Mouse (Mus musculus) embryonic stem cell, embryonic (primary cell): ENCODE results near the gene Soat2.

Source experiments
- CTCF ChIA-PET, 4 experiments: fragments of 300-600 bp in 2 of 4; fragments of 350-600 bp in 2 of 4; sonication (Branson Sonifier 250); formaldehyde crosslinking; loops; one replicate each; lab custom pipeline; 2022; ENCODE audit warnings: inconsistent platforms in 2 of 4; lab: Charles Lee
- POLR2A ChIA-PET, 4 experiments: fragments of 300-600 bp in 2 of 4; fragments of 350-600 bp in 2 of 4; sonication (Branson Sonifier 250); formaldehyde crosslinking; loops; one replicate each; lab custom pipeline; 2022; ENCODE audit warnings: antibody characterized with exemption in 4 of 4, inconsistent platforms in 1 of 4; lab: Charles Lee

The Soat2 gene

GRCm38 (mm10) chr15:102126303-102126702 is 24.0 kb upstream of the Soat2 start:
- POLR2A ChIA-PET = interaction anchor here in 1 of 4 experiments (1.0 to 1.9 kb wide), 4 partner anchors 9 to 17 kb away, joined by 3 to 9 read pairs (median 4); partner anchors contain the start of gene Spryd3
- CTCF ChIA-PET = interaction anchor here in 2 of 4 experiments (1.5 to 3.2 kb wide), 2 partner anchors 10 to 19 kb away, joined by 4 to 8 read pairs; partner anchors contain the start of gene Spryd3 (in 1 of the 2)

DNA sequence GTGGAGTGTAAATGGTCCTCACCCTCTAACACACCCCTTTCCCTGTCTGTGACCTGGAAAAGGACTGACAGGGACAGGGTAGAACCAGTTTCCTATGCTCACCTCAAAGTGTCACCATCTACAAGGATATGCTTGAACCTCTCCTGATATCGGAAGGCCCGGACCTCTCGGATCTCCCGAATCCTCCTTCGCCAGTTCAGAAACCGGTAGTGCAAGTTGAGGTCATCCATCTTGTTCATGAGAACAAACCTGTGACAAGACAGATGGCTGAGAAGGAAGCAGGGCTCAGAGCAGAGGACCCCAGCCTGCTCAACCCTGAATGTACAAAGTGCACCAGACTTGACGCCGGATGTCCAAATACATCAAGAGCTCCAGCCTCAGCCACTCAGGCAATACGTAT is 17.0 kb upstream of the Soat2 start:
- CTCF ChIA-PET = interaction anchor here in 1 of 4 experiments (1.0 kb wide), 1 partner anchor 24 kb away, joined by 3 read pairs; no protein-coding TSS in a partner anchor

DNA sequence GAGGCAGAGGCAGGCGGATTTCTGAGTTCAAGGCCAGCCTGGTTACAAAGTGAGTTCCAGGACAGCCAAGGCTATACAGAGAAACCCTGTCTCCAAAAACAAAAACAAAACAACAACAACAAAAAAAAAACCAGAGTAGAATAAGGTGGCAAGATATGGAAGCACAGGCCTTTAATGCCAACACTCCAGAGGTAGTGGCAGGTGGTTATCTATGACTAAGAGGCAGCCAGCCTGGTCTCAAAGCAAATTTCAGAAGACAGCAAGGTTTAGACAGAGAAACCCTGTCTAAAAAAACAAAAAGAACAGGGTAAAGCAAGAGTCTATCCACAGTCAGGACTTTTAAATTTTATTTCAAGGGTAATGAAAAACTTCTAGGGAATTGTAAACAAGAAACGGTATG is 15.6 kb upstream of the Soat2 start:
- ChIA-PET POLR2A (no interaction called here), CTCF (interaction anchor here in 1 of 4 experiments (1.2 kb wide), 1 partner anchor 27 kb away, joined by 4 read pairs; no protein-coding TSS in a partner anchor)

More for the DNA sequence above, 17.0 kb upstream of the Soat2 start:
- POLR2A ChIA-PET = interaction anchor here in 1 of 4 experiments (1.5 kb wide), 1 partner anchor 17 kb away, joined by 4 read pairs; the partner anchor contains the start of gene Soat2

GRCm38 (mm10) chr15:102135522-102136128 is 14.7 kb upstream of the Soat2 start:
- CTCF ChIA-PET = interaction anchor here (0.5 to 2.2 kb wide), 36 partner anchors 9 to 855 kb away, joined by 3 to 28 read pairs (median 3); partner anchors contain the start of gene Tns2 (in 1 of the 4)
- POLR2A ChIA-PET = interaction anchor here (0.5 to 2.6 kb wide), 77 partner anchors 9 to 535 kb away, joined by 3 to 17 read pairs (median 4); partner anchors contain the start of genes Eif4b (in 3 of the 4), Espl1 (in 2 of the 4), Pfdn5 (in 2 of the 4) and Soat2 (in 2 of the 4)

GRCm38 (mm10) chr15:102136129-102136758 is 14.1 kb upstream of the Soat2 start, which contains the start of gene Spryd3:
Gene Spryd3, minus strand, starts transcription at chr15:102136234.
- CTCF ChIA-PET = interaction anchor here (0.5 to 2.2 kb wide), 38 partner anchors 9 to 855 kb away, joined by 3 to 28 read pairs (median 3); partner anchors contain the start of gene Tns2 (in 1 of the 4)
- POLR2A ChIA-PET = interaction anchor here (0.5 to 2.6 kb wide), 88 partner anchors 9 to 734 kb away, joined by 3 to 17 read pairs (median 4); partner anchors contain the start of genes Soat2 (in 4 of the 4), Eif4b (in 3 of the 4), Espl1 (in 2 of the 4) and Pfdn5 (in 2 of the 4)

DNA sequence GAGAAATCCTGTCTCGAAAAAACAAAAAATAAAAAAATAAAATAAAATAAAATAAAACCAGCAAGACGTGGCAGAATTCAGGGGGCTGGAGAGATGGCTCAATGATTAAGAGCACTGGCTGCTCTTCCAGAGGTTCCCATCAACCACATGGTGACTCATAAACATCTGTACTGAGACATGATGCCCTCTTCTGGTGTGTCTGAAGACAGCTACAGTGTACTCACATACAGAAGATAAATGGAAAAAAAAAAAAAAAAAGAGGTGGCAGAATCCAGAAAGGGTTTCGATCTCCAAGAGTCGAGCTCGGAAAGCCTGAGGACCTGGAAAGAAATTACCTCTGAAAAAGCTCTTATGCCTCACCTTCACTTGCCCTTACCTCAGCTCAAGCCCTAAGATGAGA is 9.2 kb upstream of the Soat2 start:
- CTCF ChIA-PET = interaction anchor here in 2 of 4 experiments (0.6 to 1.4 kb wide), 3 partner anchors 32 to 62 kb away, joined by 3 to 4 read pairs (median 3); partner anchors contain the start of gene Zfp740 (in 1 of the 2)
- POLR2A ChIA-PET = interaction anchor here in 3 of 4 experiments (0.7 to 1.0 kb wide), 4 partner anchors 9 to 1142 kb away, joined by 3 to 4 read pairs (median 4); partner anchors contain the start of gene Soat2 (in 1 of the 3)

GRCm38 (mm10) chr15:102142914-102143912 is 7.1 kb upstream of the Soat2 start:
- CTCF ChIA-PET = interaction anchor here in 3 of 4 experiments (0.9 to 2.2 kb wide), 6 partner anchors 10 to 81 kb away, joined by 3 to 5 read pairs (median 4); partner anchors contain the start of gene Tns2 (in 1 of the 3)
- POLR2A ChIA-PET = interaction anchor here in 3 of 4 experiments (0.6 to 1.8 kb wide), 9 partner anchors 10 to 362 kb away, joined by 3 to 5 read pairs (median 3); partner anchors contain the start of genes Gm9918 (in 1 of the 3), Tns2 (in 1 of the 3) and Zfp740 (in 1 of the 3)

DNA sequence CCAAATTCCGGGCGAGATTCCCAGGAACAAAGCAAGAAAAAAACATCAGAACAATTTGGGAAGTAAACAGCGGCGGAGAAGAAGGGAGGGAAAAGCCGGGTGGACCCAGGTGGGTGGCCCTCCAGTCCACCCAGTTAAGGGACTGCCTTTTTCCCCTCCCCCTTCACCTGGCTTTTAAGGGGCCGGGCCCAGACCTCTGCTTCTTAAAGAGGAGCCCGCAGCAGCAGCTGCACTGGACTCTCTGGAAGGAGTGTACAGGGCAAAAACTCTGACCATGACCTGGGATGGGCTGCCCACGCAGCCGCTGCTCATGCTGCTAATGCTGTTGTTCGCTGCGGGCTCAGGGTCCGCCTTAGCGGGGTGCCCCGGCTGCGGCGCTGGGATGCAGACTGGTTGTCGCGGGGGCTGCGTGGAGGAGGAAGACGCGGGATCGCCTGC is 6.0 kb upstream of the Soat2 start, which contains the start of gene Igfbp6:
Igfbp6 (plus strand) TSS at position 89 of the 438 bp plus-strand sequence.
- ChIA-PET POLR2A (interaction anchor here in 2 of 4 experiments (0.5 to 2.4 kb wide), 5 partner anchors 12 to 102 kb away, joined by 3 to 7 read pairs (median 4); partner anchors contain the start of genes Tns2 (in 1 of the 2) and Zfp740 (in 1 of the 2)), CTCF (interaction anchor here in 3 of 4 experiments (0.9 to 2.2 kb wide), 4 partner anchors 9 to 80 kb away, joined by 3 to 5 read pairs (median 4); no protein-coding TSS in a partner anchor)

DNA sequence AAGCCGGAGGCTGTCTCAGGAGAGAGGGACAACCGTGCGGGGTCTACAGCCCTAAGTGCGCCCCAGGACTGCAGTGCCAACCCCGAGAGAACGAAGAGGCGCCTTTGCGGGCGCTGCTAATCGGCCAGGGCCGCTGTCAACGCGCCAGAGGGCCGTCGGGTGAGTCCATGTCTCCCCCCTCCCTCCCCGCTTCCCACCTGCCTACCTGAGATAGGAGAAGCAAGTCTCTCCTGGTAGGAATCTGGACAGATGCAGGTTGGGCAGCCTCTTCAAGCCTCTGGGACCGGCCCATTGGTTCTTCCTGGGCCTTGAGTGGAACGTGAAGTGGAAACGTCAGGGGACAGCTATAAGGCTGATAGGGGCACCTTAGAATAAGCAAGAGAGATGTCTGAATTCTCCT is 5.6 kb upstream of the Soat2 start:
- ChIA-PET CTCF (interaction anchor here in 2 of 4 experiments (1.5 to 2.2 kb wide), 2 partner anchors 37 to 80 kb away, joined by 3 to 5 read pairs; no protein-coding TSS in a partner anchor), POLR2A (interaction anchor here in 2 of 4 experiments (0.5 to 2.4 kb wide), 3 partner anchors 12 to 81 kb away, joined by 4 to 7 read pairs (median 6); no protein-coding TSS in a partner anchor)

GRCm38 (mm10) chr15:102145330-102145729 is 5.0 kb upstream of the Soat2 start:
- ChIA-PET POLR2A (interaction anchor here in 2 of 4 experiments (0.5 to 2.4 kb wide), 4 partner anchors 11 to 82 kb away, joined by 3 to 7 read pairs (median 4); no protein-coding TSS in a partner anchor), CTCF (interaction anchor here in 3 of 4 experiments (0.7 to 3.0 kb wide), 7 partner anchors 9 to 79 kb away, joined by 3 to 9 read pairs (median 4); partner anchors contain the start of genes Tns2 (in 2 of the 3) and Spryd3 (in 1 of the 3))

GRCm38 (mm10) chr15:102146089-102146488 is 4.2 kb upstream of the Soat2 start:
- CTCF ChIA-PET = interaction anchor here (0.6 to 3.0 kb wide), 22 partner anchors 7 to 1316 kb away, joined by 3 to 10 read pairs (median 4); partner anchors contain the start of genes Spryd3 (in 2 of the 4) and Tns2 (in 2 of the 4)
- POLR2A ChIA-PET = interaction anchor here in 3 of 4 experiments (0.6 to 2.4 kb wide), 11 partner anchors 10 to 100 kb away, joined by 3 to 8 read pairs (median 3); partner anchors contain the start of gene Spryd3 (in 1 of the 3)

DNA sequence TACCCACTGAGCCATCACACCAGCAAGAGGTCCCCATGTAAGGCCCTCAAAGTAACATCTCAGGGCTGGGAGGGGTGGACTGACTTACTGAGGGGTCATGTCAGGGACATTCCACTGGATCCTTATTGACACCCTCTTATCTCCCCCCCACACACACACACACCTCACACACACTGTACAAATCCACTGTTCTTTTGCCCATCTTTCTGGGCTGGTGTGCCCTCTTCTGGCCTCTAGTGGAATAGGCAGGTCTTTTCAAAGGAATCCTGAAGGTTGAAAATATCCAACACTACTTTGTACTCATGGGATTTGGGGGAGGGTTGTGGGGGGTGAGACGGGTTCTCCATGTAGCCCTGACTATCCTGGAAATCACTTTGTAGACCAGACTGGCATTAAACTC is 3.4 kb upstream of the Soat2 start:
- POLR2A ChIA-PET = interaction anchor here in 3 of 4 experiments (0.6 to 3.8 kb wide), 8 partner anchors 11 to 78 kb away, joined by 3 to 18 read pairs (median 6); partner anchors contain the start of gene Spryd3 (in 2 of the 3)
- CTCF ChIA-PET = interaction anchor here (0.6 to 3.0 kb wide), 18 partner anchors 8 to 173 kb away, joined by 3 to 11 read pairs (median 4); partner anchors contain the start of genes Tns2 (in 2 of the 4) and Spryd3 (in 1 of the 4)

DNA sequence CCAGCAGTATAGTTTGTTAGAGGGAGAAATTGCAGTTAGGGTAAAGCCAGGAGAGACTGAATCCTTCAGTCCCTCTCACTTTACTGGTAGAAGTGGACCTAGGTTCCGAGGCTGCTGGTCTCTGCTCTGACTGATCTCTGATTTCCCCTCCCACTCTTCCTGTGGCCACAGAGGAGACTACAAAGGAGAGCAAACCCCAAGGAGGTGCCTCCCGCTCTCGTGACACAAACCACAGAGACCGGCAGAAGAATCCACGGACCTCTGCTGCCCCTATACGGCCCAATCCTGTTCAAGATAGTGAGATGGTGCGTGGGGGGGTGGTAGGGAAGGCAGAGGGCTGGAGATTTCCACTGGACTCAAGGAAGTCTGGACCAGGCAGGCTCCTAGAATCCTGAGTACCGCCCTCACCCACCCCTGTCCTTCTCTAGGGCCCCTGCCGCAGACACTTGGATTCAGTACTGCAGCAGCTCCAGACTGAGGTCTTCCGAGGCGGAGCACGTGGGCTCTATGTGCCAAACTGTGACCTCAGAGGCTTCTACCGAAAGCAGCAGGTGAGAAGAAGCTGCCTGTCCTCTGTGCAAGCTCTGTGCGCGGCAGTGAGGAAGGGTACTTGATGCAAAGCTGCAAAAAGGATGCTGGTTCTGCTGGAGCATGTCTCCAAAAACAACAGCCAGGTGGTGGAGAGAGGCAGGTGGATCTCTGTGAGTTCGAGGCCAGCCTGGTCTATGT is 2.5 kb upstream of the Soat2 start:
- ChIA-PET CTCF (interaction anchor here (0.6 to 3.5 kb wide), 15 partner anchors 9 to 164 kb away, joined by 3 to 19 read pairs (median 4); partner anchors contain the start of genes Tns2 (in 2 of the 4) and Spryd3 (in 1 of the 4)), POLR2A (interaction anchor here in 3 of 4 experiments (0.6 to 3.8 kb wide), 8 partner anchors 9 to 77 kb away, joined by 3 to 18 read pairs (median 6); partner anchors contain the start of gene Spryd3 (in 3 of the 3))

DNA sequence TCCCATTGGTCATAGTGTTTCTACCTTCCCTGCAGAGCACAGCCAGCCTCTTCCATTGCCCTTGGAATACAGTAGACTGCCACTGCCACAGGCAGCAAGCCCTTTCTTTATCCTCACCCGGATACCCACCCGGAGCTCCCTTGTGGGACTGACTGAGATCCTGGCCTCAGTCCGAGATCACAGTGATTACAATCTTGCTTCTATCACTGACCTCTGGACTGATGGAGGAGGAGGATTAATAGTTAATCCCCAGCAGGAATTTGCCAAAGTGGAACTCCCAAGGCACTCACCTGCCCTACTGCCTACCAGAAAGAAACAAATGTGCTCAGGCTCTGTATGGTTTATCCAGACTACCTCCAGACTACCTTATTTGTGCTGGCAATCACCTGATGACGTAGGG is 765 bp upstream of the Soat2 start:
- ChIA-PET CTCF (interaction anchor here in 3 of 4 experiments (0.7 to 3.5 kb wide), 8 partner anchors 39 to 736 kb away, joined by 3 to 19 read pairs (median 4); partner anchors contain the start of gene Sp1 (in 1 of the 3)), POLR2A (interaction anchor here (0.6 to 3.8 kb wide), 49 partner anchors 8 to 221 kb away, joined by 3 to 18 read pairs (median 4); partner anchors contain the start of genes Spryd3 (in 3 of the 4), Csad (in 2 of the 4), Tns2 (in 2 of the 4) and Eif4b (in 1 of the 4))
